Mouse (Mus musculus): ENCODE measurements around the gene Siglecg.

DNA sequence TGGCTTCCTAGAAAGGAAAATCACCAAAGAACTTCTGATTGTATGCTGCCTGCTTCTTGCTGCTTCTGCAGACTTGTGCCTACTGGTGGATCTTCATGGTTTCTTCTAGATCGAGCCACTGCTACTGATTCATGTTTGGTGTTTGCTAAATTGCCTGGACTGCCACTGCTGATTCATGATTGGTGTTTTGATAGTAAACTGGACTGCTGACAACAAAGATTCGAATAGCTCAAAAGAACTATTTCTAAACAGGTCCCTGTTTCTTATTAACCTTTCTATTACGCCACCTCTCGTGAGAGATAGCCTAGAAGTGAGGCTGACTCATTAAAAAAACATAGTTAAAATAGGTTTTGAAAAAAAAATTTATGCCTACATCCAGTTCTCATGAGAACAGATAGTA, 46.0 kb upstream of the Siglecg start:
- TF ChIP-seq CTCF (IDR thresholded peaks at IDR 0.05; ENCODE audit: control insufficient read depth, insufficient read depth, insufficient read length) (no peak), MAX (IDR thresholded peaks at IDR 0.05) (no peak), USF1 (IDR thresholded peaks at IDR 0.05; ENCODE audit: low read depth) (no peak), CEBPB (IDR thresholded peaks at IDR 0.05; ENCODE audit: low read depth) (no peak), MYOD1 (IDR thresholded peaks at IDR 0.05; ENCODE audit: control insufficient read depth, insufficient read length, low read depth) (no peak)
